ENCODE assay signal across 14 mouse cellular contexts in the genomic region with DNA sequence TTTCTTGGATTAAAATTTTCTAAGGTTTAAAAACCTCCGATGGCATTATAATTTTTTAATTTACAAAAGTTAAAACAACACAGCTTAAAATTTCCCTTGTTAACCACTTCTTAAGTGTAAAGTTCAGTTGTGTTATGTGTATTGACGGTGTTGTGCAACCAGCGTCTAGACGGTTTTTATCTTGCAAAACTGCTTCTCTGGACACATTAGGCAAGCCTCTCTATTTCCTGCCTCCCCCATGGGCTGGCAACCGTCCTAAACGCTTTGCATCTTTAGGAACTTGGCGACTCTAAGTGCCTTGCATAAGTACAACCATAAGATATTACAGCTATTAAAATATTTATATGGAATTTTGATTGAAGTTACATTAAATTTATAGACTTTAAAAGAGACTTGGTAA.
DNase-seq lines count a peak whose midpoint lies in the region; ATAC-seq lines count a peak whose summit lies in the region.
"Had no signal": no experiment of that assay in that cellular context is flagged by ENCODE, and none has a peak within 500 bp of the region (broad histone marks: within the 10 kb centered on the region; RNA-seq: fewer than 3 reads in every experiment).

No protein-coding gene starts in this region.

- H3K4me3 ChIP-seq in brown adipose tissue, adult 24 weeks (ENCODE audit: insufficient read depth, low read depth, low read length): no peak overlapping the region
- H3K4me3 ChIP-seq in liver, embryonic 16.5 days (ENCODE audit: low read depth, low read length): no peak overlapping the region
- no peak overlapping the region for H3K4me3 ChIP-seq in hindbrain, embryonic 10.5 days
- H3K4me3 ChIP-seq: embryonic facial prominence, embryonic 12.5 days; neural tube, embryonic 12.5 days; stomach, embryonic 15.5 days had no signal

- ATAC-seq in liver, embryonic 16.5 days (ENCODE audit: low read depth): peak; percentile 73
- ATAC-seq: forebrain, postnatal 0 days; hindbrain, embryonic 16.5 days had no signal

- H3K27me3 ChIP-seq in liver, embryonic 16.5 days (ENCODE audit: control insufficient read depth, insufficient read depth, low read depth, low read length): no peaks in the 10 kb centered on the region
- H3K27me3 ChIP-seq in hindbrain, embryonic 10.5 days (ENCODE audit: insufficient read depth, poor library complexity, severe bottlenecking): no peaks in the 10 kb centered on the region
- H3K27me3 ChIP-seq: embryonic facial prominence, embryonic 12.5 days; neural tube, embryonic 12.5 days; stomach, embryonic 15.5 days had no signal

- DNase-seq in layer of hippocampus, adult 9-11 months: peak; percentile 78
- DNase-seq in layer of hippocampus, postnatal 14 days (ENCODE audit: low spot score in 2 of 2): no peak
- peak; percentile 59 to 62 for DNase-seq in monocyte, adult 2 months (ENCODE audit: low read depth in 1 of 2, low spot score in 2 of 2)
- no peak for DNase-seq in MN1 (ENCODE audit: low spot score)
- DNase-seq in hindbrain, embryonic 10.5 days (ENCODE audit: low spot score): no peak
- DNase-seq: cerebellum, adult 9-10 months; forebrain, postnatal 0 days; left cerebral cortex, postnatal 4 days had no signal

- no peaks in the 10 kb centered on the region for H3K36me3 ChIP-seq in liver, embryonic 16.5 days (ENCODE audit: control insufficient read depth, insufficient read depth)
- H3K36me3 ChIP-seq in hindbrain, embryonic 10.5 days: no peaks in the 10 kb centered on the region
- H3K36me3 ChIP-seq: embryonic facial prominence, embryonic 12.5 days; neural tube, embryonic 12.5 days; stomach, embryonic 15.5 days had no signal

- WGBS in liver, embryonic 16.5 days (ENCODE audit: insufficient replicate concordance): 14% methylated on average over 7 of the region's 7 CpGs
- 89% methylated on average over 7 of the region's 7 CpGs for WGBS in hindbrain, embryonic 10.5 days

- H3K4me2 ChIP-seq in liver, embryonic 16.5 days (ENCODE audit: low read depth, low read length): no peak overlapping the region
- H3K4me2 ChIP-seq: embryonic facial prominence, embryonic 12.5 days; neural tube, embryonic 12.5 days; stomach, embryonic 15.5 days had no signal

- peak overlapping the region; percentile 83 for H3K27ac ChIP-seq in brown adipose tissue, adult 24 weeks (replicated peaks; ENCODE audit: low read depth, low read length)
- H3K27ac ChIP-seq in liver, embryonic 16.5 days (ENCODE audit: low read length): no peak overlapping the region
- H3K27ac ChIP-seq in hindbrain, embryonic 10.5 days: no peak overlapping the region
- H3K27ac ChIP-seq: embryonic facial prominence, embryonic 12.5 days; neural tube, embryonic 12.5 days; stomach, embryonic 15.5 days had no signal

- H3K4me1 ChIP-seq in brown adipose tissue, adult 24 weeks (ENCODE audit: control insufficient read depth, insufficient read depth, insufficient read length, low read length): 0 out of 2 replicates have a peak, but pooled peaks cover 2% of the 10 kb centered on the region
- peaks cover 5% of the 10 kb centered on the region for H3K4me1 ChIP-seq in liver, embryonic 16.5 days (ENCODE audit: control insufficient read depth, low read depth, low read length)
- H3K4me1 ChIP-seq in hindbrain, embryonic 10.5 days (replicated peaks): peaks cover 3% of the 10 kb centered on the region; the same call in 1 of the 2 replicates
- H3K4me1 ChIP-seq: embryonic facial prominence, embryonic 12.5 days; neural tube, embryonic 12.5 days; stomach, embryonic 15.5 days had no signal

- H3K9ac ChIP-seq in liver, embryonic 16.5 days (ENCODE audit: low read depth, low read length): no peak overlapping the region
- H3K9ac ChIP-seq: embryonic facial prominence, embryonic 12.5 days; forebrain, postnatal 0 days; neural tube, embryonic 12.5 days; stomach, embryonic 15.5 days had no signal

- H3K9me3 ChIP-seq in liver, embryonic 16.5 days (replicated peaks; ENCODE audit: control insufficient read depth, low read length): no peaks in the 10 kb centered on the region
- H3K9me3 ChIP-seq in hindbrain, embryonic 10.5 days: no peaks in the 10 kb centered on the region
- H3K9me3 ChIP-seq: embryonic facial prominence, embryonic 12.5 days; neural tube, embryonic 12.5 days; stomach, embryonic 15.5 days had no signal

Comparison
In these comparisons a context has a peak if more than half of its experiments do, and no peak if none do; other contexts are left out.
1. DNase-seq: peak in layer of hippocampus, adult 9-11 months (single experiment) and monocyte, adult 2 months (2 of 2); none in layer of hippocampus, postnatal 14 days (0 of 2), MN1 (single experiment) and hindbrain, embryonic 10.5 days (single experiment).